Mouse (Mus musculus) kidney, adult 2 months (tissue): ENCODE data around the gene Bcat1.

Experiments used
- CTCF ChIP-seq: fragments of 200-500 bp; conservative IDR thresholded peaks from 2 replicates; pipeline ENCODE4 v1.5.1; 2011; ENCODE audit warnings: low read depth, mild to moderate bottlenecking, control low read depth, low read length, moderate library complexity, mixed read lengths; ENCODE audit not compliant: insufficient read depth, insufficient read length
- POLR2A ChIP-seq: fragments of 200-500 bp; IDR thresholded peaks from one replicate; pipeline ENCODE4 v1.6.1; 2011; ENCODE audit warnings: low read depth, low read length, control low read depth

- no peak for TF ChIP-seq POLR2A
- TF ChIP-seq CTCF: no peak
Observed at GRCm38 (mm10) chr6:145125591-145126113, 49.7 kb upstream of the Bcat1 start.
